Mouse (Mus musculus) heart, embryonic 11.5 days (tissue): Measurements from ENCODE around the gene Prcc. TPM values are rescaled to one million over a fixed set of nuclear protein-coding genes. Genes with fewer than 3 reads are reported as not detected.
A peak's percentile ranks its signal among the peaks of the same experiment; 100 is the strongest.
"Not testable (repeated sequence)": the region's sequence is repeated elsewhere in the genome, so short reads cannot be mapped to it uniquely, and the experiment has no call there.

Source experiments
- ATAC-seq: fragments of 200-750 bp; cut with Nextera tagmentation; replicated peaks from 2 replicates; pipeline ENCODE4 v1.8.0; 2017; ENCODE audit warnings: moderate library complexity; ENCODE audit not compliant: insufficient number of reproducible peaks, low FRiP score, low TSS enrichment
- H3K27ac ChIP-seq: fragments of 300-500 bp; sonication (generic); 2 replicates; pipeline ENCODE4 v1.5.1; 2014; ENCODE audit warnings: mild to moderate bottlenecking, low read depth, low read length
- H3K27me3 ChIP-seq: fragments of 300-500 bp; sonication (generic); 2 replicates; pipeline ENCODE4 v1.6.1; 2014; ENCODE audit warnings: mild to moderate bottlenecking, low read length, mixed read lengths; ENCODE audit not compliant: control insufficient read depth, insufficient read depth
- H3K36me3 ChIP-seq: fragments of 300-500 bp; sonication (generic); 2 replicates; pipeline ENCODE4 v1.6.1; 2014; ENCODE audit warnings: mild to moderate bottlenecking, low read length, moderate library complexity, mixed read lengths; ENCODE audit not compliant: control insufficient read depth, insufficient read depth
- H3K4me1 ChIP-seq: fragments of 300-500 bp; sonication (generic); 2 replicates; pipeline ENCODE4 v1.6.1; 2014; ENCODE audit warnings: low read length; ENCODE audit not compliant: control insufficient read depth, insufficient read depth
- H3K4me2 ChIP-seq: fragments of 300-500 bp; sonication (generic); 2 replicates; pipeline ENCODE4 v1.6.1; 2014; ENCODE audit warnings: mild to moderate bottlenecking, moderate library complexity
- H3K4me3 ChIP-seq: fragments of 300-500 bp; sonication (generic); 2 replicates; pipeline ENCODE4 v1.5.1; 2014; ENCODE audit warnings: low read depth, low read length
- H3K9ac ChIP-seq: fragments of 300-500 bp; sonication (generic); 2 replicates; pipeline ENCODE4 v1.6.1; 2014; ENCODE audit warnings: mild to moderate bottlenecking, low read depth, low read length, moderate library complexity
- H3K9me3 ChIP-seq: fragments of 300-500 bp; sonication (generic); replicated peaks from 2 replicates; pipeline ENCODE4 v1.6.1; 2016; ENCODE audit warnings: low read length; ENCODE audit not compliant: control insufficient read depth
- WGBS: fragments of 180-500 bp; shearing (Covaris S2); extraction: QIAGEN DNeasy Blood & Tissue Kit; methylation state at CpG from one replicate; pipeline ENCODE4 v1.1.7; 2014; ENCODE audit not compliant: insufficient replicate concordance; 5-methylcytosine and 5-hydroxymethylcytosine counted together
- polyA plus RNA-seq: library from polyadenylated mRNA; unstranded; fragments of >200 nt; fragmentation: Nextera tagmentation; extraction: Ambion mirVana; gene quantifications from 2 replicates; pipeline ENCODE4 v1.2.1, GENCODE M21; 2014

The Prcc gene
- polyA plus RNA-seq, 1 experiment from 2014 or later, result 14.5 TPM

- peak overlapping the region; percentile 81 for H3K27ac ChIP-seq
- H3K4me1 ChIP-seq, result peaks cover 33% of the 10 kb centered on the region
- H3K27me3 ChIP-seq, result no peaks in the 10 kb centered on the region
- WGBS, result 75% methylated on average over 2 of the region's 2 CpGs
- no peaks in the 10 kb centered on the region for H3K9me3 ChIP-seq
- H3K4me3 ChIP-seq, result peak overlapping the region; percentile 26
- no peak for ATAC-seq
- H3K36me3 ChIP-seq, result peaks cover 3% of the 10 kb centered on the region; the same call in 1 of the 2 replicates
- peak overlapping the region; percentile 65; the same call in 1 of the 2 replicates for H3K9ac ChIP-seq
- peak overlapping the region; percentile 94 for H3K4me2 ChIP-seq
These were observed 24.0 kb upstream of the Prcc start for GRCm38 (mm10) chr3:87909381-87909780.

GRCm38 (mm10) chr3:87907906-87908305 is 22.5 kb upstream of the Prcc start:
- Histone ChIP-seq H3K9me3 (no peaks in the 10 kb centered on the region), H3K4me1 (peaks cover 33% of the 10 kb centered on the region), H3K9ac (peak overlapping the region; percentile 99), H3K36me3 (no peaks in the 10 kb centered on the region), H3K27me3 (no peaks in the 10 kb centered on the region), H3K4me3 (peak overlapping the region; percentile 98), H3K4me2 (peak overlapping the region; percentile 94), H3K27ac (peak overlapping the region; percentile 97)
- 3% methylated on average over 1 of the region's 1 CpGs for WGBS
- no peak for ATAC-seq

- no peaks in the 10 kb centered on the region for H3K27me3 ChIP-seq
- ATAC-seq, result no peak
- H3K9ac ChIP-seq, result peak overlapping the region; percentile 99
- no peaks in the 10 kb centered on the region for H3K9me3 ChIP-seq
- H3K36me3 ChIP-seq, result no peaks in the 10 kb centered on the region
- peak overlapping the region; percentile 97 for H3K27ac ChIP-seq
- H3K4me3 ChIP-seq, result peak overlapping the region; percentile 98
- H3K4me1 ChIP-seq, result peaks cover 33% of the 10 kb centered on the region
- under 1% methylated on average over 27 of the region's 27 CpGs for WGBS
- peak overlapping the region; percentile 94 for H3K4me2 ChIP-seq
These were observed 21.8 kb upstream of the Prcc start for GRCm38 (mm10) chr3:87906981-87907857.

GRCm38 (mm10) chr3:87906601-87906980 is 21.2 kb upstream of the Prcc start:
- peak overlapping the region; percentile 97 for H3K27ac ChIP-seq
- H3K4me2 ChIP-seq, result peak overlapping the region; percentile 94
- peak; percentile 20 for ATAC-seq
- H3K4me1 ChIP-seq, result peaks cover 33% of the 10 kb centered on the region
- H3K9ac ChIP-seq, result peak overlapping the region; percentile 99
- 0% methylated on average over 37 of the region's 47 CpGs for WGBS
- no peaks in the 10 kb centered on the region for H3K36me3 ChIP-seq
- H3K9me3 ChIP-seq, result no peaks in the 10 kb centered on the region
- peak overlapping the region; percentile 98 for H3K4me3 ChIP-seq
- no peaks in the 10 kb centered on the region for H3K27me3 ChIP-seq

- H3K9me3 ChIP-seq, result no peaks in the 10 kb centered on the region
- peaks cover 38% of the 10 kb centered on the region for H3K4me1 ChIP-seq
- H3K4me3 ChIP-seq, result peak within 1 kb of the TSS; percentile 98
- peak within 1 kb of the TSS; percentile 99 for H3K9ac ChIP-seq
- H3K36me3 ChIP-seq, result no peaks in the 10 kb centered on the region
- 1% methylated on average over 51 of the region's 57 CpGs for WGBS
- peak within 1 kb of the TSS; percentile 94 for H3K4me2 ChIP-seq
- H3K27ac ChIP-seq, result peak within 1 kb of the TSS; percentile 97
- H3K27me3 ChIP-seq, result no peaks in the 10 kb centered on the region
- ATAC-seq, result peak; percentile 87
These were observed 20.6 kb upstream of the Prcc start, which contains the start of gene Hdgf for GRCm38 (mm10) chr3:87905880-87906485. TSS of gene Hdgf (plus strand) at chr3:87906321.

- Histone ChIP-seq H3K36me3 (no peaks in the 10 kb centered on the region), H3K4me3 (no peak overlapping the region), H3K4me2 (no peak overlapping the region), H3K27ac (no peak overlapping the region), H3K4me1 (peaks cover 19% of the 10 kb centered on the region), H3K27me3 (no peaks in the 10 kb centered on the region), H3K9ac (no peak overlapping the region), H3K9me3 (no peaks in the 10 kb centered on the region)
- 62% methylated on average over 5 of the region's 5 CpGs for WGBS
- ATAC-seq, result no peak
These were observed 18.4 kb upstream of the Prcc start for GRCm38 (mm10) chr3:87903821-87904220.

- H3K36me3 ChIP-seq, H3K4me3 ChIP-seq, H3K4me2 ChIP-seq, H3K27me3 ChIP-seq, H3K4me1 ChIP-seq, H3K9me3 ChIP-seq, ATAC-seq, H3K9ac ChIP-seq: not testable (repeated sequence)
- H3K27ac ChIP-seq, result peak overlapping the region; percentile 94
- 80% methylated on average over 5 of the region's 6 CpGs for WGBS
These were observed 16.6 kb upstream of the Prcc start for GRCm38 (mm10) chr3:87901959-87902358.

GRCm38 (mm10) chr3:87901036-87901624 is 15.7 kb upstream of the Prcc start:
- no peaks in the 10 kb centered on the region for H3K27me3 ChIP-seq
- H3K9ac ChIP-seq, result peak overlapping the region; percentile 64
- H3K36me3 ChIP-seq, result no peaks in the 10 kb centered on the region
- peaks cover 7% of the 10 kb centered on the region; the same call in 1 of the 2 replicates for H3K4me1 ChIP-seq
- peak overlapping the region; percentile 52 for H3K4me2 ChIP-seq
- ATAC-seq, result peak; percentile 79
- peak overlapping the region; percentile 16 for H3K4me3 ChIP-seq
- H3K27ac ChIP-seq, result peak overlapping the region; percentile 94
- H3K9me3 ChIP-seq, result no peaks in the 10 kb centered on the region
- WGBS, result 3% methylated on average over 1 of the region's 1 CpGs
